Mouse (Mus musculus) lung, postnatal 10 days (tissue): Measurements from ENCODE around the gene 1700067K01Rik.
A peak's percentile ranks its signal among the peaks of the same experiment; 100 is the strongest.

Experiments used
- DNase-seq: peaks from one replicate; pipeline ENCODE4 v3.0.0; 2021

Gene 1700067K01Rik

GRCm38 (mm10) chr8:84001281-84002000 lies at the start of gene 1700067K01Rik:
Gene 1700067K01Rik, plus strand, starts transcription at chr8:84001502.
- no peak for DNase-seq

GRCm38 (mm10) chr8:83954749-83955105 lies 46.6 kb upstream of the 1700067K01Rik start:
- no peak for DNase-seq

GRCm38 (mm10) chr8:83955106-83955957 lies 46.0 kb upstream of the 1700067K01Rik start, which contains the start of the genes Gm10644 and Asf1b:
Gene Gm10644, minus strand, starts transcription at chr8:83955205.
Gene Asf1b, plus strand, starts transcription at chr8:83955507.
- DNase-seq: peak; percentile 100

GRCm38 (mm10) chr8:83955958-83956218 lies 45.4 kb upstream of the 1700067K01Rik start:
- no peak for DNase-seq

- DNase-seq: peak; percentile 39
These were observed 44.5 kb upstream of the 1700067K01Rik start for GRCm38 (mm10) chr8:83956789-83957188.

GRCm38 (mm10) chr8:83964015-83964765 lies 37.1 kb upstream of the 1700067K01Rik start:
- peak; percentile 84 for DNase-seq

GRCm38 (mm10) chr8:83967701-83968100 lies 33.6 kb upstream of the 1700067K01Rik start:
- no peak for DNase-seq

GRCm38 (mm10) chr8:83971121-83971520 lies 30.2 kb upstream of the 1700067K01Rik start:
- no peak for DNase-seq

GRCm38 (mm10) chr8:83971661-83972060 lies 29.6 kb upstream of the 1700067K01Rik start:
- DNase-seq: no peak

- DNase-seq: peak; percentile 99
These were observed 28.9 kb upstream of the 1700067K01Rik start, which contains the start of gene Prkaca for GRCm38 (mm10) chr8:83972150-83973120. Gene Prkaca, plus strand, starts transcription at chr8:83972993.

GRCm38 (mm10) chr8:83973161-83974031 lies 27.9 kb upstream of the 1700067K01Rik start:
- peak; percentile 34 for DNase-seq

GRCm38 (mm10) chr8:83974521-83974920 lies 26.8 kb upstream of the 1700067K01Rik start:
- DNase-seq: peak; percentile 54

- DNase-seq: peak; percentile 39
These were observed 25.1 kb upstream of the 1700067K01Rik start for GRCm38 (mm10) chr8:83976101-83976630.

- DNase-seq: no peak
These were observed 24.4 kb upstream of the 1700067K01Rik start for GRCm38 (mm10) chr8:83976779-83977350.

GRCm38 (mm10) chr8:83977646-83978045 lies 23.7 kb upstream of the 1700067K01Rik start:
- DNase-seq: peak; percentile 59

- no peak for DNase-seq
These were observed 23.1 kb upstream of the 1700067K01Rik start for GRCm38 (mm10) chr8:83978200-83978599.

GRCm38 (mm10) chr8:83980250-83980649 lies 21.1 kb upstream of the 1700067K01Rik start:
- no peak for DNase-seq

- DNase-seq: no peak
These were observed 20.5 kb upstream of the 1700067K01Rik start for GRCm38 (mm10) chr8:83980845-83981244.

- no peak for DNase-seq
These were observed 19.8 kb upstream of the 1700067K01Rik start for GRCm38 (mm10) chr8:83981533-83981932.

GRCm38 (mm10) chr8:83982449-83982848 lies 18.9 kb upstream of the 1700067K01Rik start:
- DNase-seq: no peak
